Mouse (Mus musculus): ENCODE data around the gene Ccdc78.
"Not testable (repeated sequence)": the region's sequence is repeated elsewhere in the genome, so short reads cannot be mapped to it uniquely, and the experiment has no call there.

Ccdc78 gene

DNA sequence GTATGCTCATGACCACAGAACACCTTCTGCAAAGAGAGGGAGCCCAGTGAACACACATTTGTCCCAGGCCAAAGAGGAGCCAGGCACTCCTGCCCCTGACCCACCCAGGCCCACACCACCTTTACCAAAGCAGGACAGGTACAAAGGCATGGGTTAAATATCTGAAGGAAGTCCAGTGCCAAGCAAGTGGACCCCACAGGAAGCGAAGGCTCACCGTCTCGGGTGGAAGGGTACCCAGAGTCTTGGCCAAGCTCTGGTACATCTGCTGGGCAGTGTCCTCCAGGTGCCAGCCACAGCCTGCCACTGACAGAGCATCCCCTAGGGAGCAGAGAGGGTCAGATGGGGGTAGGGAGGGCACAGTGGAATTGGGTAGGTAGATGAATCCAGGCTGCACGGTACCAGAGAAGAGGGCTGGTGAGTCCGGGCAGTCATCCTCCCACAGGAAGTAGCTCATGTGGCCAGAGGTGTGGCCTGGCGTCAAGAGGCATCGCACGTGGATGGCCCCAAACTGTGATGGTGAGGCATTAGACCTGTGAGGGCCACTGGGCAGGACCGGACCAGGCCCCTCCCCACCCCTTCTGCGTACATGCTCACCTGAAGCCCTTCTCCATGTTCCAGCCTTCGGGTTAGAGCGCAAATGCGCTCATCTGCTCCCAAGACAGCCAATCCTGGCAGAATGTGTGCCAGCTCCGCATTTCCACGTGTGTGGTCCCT is 2.4 kb upstream of the Ccdc78 start:
- DNase-seq = no peak

DNA sequence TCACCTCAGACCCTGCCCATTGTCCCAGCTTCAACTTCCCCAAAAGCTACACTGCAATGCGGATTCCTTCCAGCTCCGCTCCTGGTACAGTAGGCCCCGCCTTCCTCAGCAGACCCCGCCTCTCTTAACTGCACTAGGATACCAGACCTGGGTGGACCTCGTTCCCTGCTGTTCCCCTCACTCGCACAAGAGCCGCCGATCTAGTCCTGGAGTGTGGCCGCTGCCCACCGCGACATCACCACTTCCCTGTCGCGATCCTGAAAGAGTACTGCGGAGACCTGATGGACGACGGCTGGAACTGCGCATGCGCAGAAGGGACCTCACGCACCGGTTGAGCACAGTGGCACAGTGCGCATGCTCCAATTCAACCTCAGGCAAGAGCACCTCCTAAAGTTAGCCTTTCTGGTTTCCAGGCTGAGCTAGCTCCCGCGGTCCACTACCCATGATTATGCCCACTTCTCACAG is 1.1 kb upstream of the Ccdc78 start, which contains the start of gene Haghl:
Haghl (minus strand) TSS at position 393 of the 465 bp plus-strand sequence.
- peak; percentile 92 to 94 for DNase-seq

DNA sequence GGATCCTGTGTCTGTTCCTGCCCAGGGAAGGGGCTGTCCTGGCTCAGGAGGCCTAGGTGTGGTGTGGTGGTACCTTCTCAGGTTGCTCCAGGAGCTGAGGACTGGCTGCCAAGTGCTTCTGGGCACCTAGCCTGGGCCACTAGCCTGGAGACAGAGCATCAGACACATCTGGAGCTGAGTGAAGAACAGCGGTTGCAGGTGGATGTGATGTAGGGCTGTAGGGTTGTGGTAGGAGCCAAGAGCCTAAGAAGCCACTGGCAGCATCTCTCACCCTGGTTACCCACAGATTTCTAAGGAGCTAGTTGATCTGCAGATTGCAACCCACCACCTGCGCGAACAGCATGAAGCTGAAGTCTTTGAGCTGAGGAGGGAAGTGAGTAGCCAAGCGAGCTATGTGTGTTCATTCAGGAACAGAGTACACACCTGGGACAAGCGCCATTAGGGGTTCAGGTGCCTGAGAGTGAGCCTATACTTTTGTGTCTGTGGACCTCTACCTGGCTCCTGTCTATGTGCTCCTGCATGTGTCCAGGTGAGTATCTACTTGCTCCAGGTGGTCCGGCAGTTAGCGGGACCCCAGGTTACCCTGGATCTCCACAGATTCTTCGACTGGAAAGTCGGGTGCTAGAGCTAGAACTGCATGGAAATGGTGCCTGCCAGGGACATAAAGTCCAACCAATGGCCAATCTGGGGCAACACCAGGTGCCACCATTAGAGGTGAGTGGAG is 563 bp downstream of the Ccdc78 start:
- no peak for DNase-seq

DNA sequence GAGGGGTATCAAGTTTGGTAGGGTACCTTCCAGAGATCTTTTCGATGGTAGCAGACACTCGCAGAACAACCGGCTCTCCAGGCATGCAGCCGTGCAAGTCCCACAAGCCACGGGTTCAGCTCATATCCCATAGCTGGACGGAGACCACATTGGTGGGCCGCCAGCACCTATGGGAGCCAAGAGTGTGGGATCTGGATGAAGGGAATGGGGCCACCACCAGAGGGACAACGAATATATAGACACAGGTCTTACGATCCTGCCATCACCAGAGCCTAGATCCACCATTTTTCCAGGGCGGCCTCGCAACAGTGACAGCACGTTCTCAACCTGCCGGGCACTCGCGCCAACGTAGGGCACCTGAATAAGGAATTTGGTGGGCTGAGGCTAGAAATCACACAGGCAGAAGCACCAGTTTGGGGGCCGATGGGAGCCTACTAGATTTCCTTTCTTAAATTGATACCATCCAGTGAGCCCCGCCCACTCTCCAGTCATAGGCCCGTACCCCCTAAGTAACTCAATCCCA is 5.0 kb downstream of the Ccdc78 start:
- DNase-seq = no peak

DNA sequence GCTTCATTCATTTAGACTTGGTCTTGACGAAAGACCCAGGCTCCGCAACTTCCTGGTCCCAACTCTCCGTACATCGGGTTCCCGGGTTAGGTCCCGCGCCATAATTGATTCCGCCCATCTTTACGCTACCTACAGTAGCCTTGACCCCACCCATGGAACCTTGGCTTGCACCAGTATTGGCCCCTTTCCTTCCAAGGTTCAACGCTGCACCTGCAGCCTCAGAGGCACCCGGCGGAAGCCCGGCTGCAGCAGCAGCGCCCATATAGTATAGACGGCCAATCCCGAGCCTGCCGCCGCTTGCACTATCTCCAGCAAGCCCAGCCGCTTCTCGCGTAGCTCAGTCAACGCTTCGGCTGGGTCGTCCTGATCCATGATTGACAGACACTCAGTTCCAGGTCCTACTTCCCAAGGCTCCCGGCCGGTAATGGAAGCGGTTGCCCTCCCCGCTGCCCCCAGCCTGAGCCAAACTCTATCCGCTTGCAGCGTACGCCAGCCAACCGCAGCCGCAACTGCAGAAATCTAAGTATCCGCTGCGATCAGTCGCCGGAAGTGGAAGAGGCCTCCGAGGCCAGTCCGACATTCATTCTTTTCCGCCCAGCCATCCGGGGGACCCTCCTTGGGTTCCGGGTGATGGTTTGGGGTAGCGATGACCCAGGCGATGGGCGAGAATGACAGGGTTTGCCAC is 5.6 kb downstream of the Ccdc78 start:
- DNase-seq = peak; percentile 83 to 84

DNA sequence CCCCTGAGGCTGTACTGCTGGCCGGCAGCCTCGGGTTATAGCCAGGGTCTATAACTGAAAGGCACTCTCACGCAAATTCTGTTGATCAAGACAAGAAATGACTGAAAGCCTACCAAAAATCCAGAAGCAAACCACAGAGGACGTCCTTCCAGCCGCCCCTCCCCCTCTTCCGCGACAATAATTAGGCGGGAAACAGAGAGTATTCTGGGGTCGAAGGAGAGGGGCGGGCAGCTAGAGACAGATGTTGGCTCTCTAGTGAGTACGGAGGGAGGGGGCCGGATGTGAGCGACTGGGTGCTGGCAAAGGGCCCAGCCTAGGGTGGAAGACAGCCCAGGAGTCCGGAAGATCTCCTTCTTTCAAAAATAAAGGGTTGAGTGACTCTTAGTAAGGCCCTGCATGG is 6.2 kb downstream of the Ccdc78 start, which contains the start of gene Fam173a:
Fam173a (minus strand) TSS at position 287 of the 400 bp plus-strand sequence.
- peak; percentile 83 to 88 for DNase-seq

DNA sequence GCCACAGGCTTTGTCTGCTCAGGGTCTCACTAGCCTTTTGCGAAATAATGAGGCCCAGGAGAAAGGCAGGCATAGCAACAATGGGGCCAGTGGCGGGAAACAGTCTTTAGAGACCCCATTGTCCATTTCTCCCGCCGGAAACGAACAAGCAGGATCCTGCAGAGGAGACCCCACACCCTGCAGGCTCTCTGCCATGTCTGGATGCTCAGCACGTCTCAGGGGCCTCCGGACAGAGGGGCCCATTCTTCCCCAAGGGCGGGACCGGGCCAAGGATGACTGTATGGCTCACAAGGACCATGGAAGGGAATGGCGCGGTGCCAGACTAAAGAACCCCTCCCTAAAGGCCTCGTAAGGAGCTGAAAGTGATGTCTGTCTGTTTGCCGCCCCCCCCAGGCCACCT is 7.8 kb downstream of the Ccdc78 start:
- DNase-seq = no peak

DNA sequence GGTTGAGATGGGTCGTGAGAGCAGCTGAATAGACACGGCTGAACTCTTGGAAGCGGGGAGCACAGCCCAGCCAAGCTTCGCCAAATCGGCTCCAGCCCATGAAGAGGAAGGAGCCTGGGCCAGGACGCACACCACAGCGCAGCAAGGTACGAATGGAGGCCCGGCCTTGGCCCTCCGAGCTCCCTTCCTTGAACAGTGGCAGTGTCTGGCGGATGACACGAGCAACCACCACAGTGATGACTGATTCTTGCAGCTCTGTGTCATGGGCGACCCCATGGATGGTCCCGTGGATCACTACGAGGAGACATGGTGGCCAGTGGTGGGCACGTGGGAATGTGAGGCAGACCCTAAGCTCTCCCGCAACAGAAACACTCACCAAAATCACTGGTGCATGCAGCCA is 8.6 kb downstream of the Ccdc78 start:
- DNase-seq = no peak

DNA sequence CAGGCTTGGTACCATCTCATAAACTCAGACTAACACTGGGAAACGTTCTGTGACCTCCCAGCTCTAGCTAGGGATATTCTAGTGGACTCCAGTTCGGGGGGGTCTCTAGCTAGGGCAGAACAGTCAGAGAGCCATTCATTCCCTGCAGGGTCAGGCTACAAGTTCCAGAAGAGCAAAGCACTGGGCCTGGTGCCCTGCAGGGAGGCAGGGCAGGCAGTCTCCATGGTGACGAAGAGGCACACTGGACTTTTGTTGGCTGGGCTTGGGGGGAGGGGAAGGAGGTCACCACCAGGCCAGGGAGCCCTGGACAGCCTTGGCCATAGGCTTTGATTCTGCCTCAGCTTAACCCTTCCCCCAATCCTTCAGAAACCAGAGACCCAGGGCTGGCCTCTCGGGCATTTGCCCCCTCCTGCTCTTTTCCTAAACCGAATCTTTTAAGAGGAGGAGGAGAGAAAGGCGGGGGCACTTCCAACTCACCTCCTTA is 9.3 kb downstream of the Ccdc78 start, which contains the start of gene AC134908.4:
AC134908.4 (minus strand) TSS at position 51 of the 484 bp plus-strand sequence.
- no peak for DNase-seq

DNA sequence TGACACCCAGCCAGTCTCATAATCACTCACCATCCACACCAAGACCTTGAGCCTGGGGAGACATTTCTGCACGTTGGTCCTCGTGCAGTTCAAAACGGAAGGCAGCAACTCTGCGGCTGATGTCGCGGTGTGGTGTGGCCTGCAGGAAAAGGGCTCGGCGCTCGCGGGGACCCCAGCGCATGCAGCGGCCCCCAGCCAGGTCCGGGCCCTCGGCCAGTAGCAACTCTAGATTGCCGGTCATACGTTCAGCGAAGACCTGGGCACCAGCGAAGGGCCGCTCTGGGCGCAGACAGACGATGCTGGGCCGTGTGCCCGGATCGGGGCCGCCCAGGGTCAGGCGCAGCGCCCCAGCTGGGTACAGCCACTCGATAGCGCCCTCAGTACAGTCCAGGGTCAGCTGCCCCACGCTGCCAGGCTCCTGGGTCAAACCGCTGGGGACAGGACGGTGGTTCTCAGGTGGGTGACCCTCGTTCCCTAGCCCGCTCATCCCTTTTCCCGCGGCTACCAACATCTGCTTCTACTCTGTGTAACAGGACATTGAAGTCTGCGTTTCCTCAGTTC is 9.9 kb downstream of the Ccdc78 start:
- peak in 1 of 2 experiments; percentile 30 for DNase-seq

DNA sequence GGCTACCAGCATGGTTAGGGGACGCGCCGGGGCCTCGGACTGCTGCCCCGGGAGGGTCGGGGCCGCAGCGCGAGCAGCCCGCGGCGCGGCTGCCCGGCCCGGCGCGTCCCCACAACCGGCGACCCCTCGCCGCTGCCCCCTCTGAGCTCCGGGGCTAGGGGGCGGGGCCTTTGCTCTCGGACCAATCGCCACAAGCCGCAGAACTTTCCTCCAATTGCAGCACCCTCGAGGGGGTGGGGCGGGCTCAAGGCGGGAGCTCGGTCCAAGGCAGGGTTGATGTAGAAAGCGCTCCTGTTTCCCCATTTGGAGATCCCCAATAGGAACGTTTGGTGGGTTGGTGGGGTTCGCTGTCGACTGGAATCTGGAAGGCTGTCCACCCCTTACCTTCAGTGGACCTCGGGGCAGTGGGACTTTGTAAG is 10.6 kb downstream of the Ccdc78 start, which contains the start of gene Metrn:
Metrn (minus strand) TSS at position 186 of the 419 bp plus-strand sequence.
- DNase-seq = peak; percentile 91 to 93

DNA sequence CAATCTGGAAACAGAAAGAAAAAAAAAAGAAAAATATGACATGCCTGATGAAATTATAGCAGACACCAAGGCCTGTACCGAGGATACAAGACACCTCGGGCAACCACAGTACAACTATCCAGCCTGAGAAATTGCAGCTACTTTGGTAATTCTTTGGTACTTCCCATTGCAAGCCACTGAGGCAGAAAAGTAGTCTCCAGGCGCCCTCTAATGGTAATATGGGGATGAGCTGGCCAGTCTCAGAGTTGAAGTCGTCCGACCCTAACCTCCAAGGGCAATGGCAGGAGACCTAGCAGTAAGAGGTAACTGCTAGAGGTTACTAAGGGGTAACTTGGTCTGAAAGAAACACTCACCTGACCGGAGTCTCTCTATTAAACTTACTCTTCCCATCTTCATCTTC is 14.6 kb downstream of the Ccdc78 start:
- peak; percentile 68 to 70 for DNase-seq

DNA sequence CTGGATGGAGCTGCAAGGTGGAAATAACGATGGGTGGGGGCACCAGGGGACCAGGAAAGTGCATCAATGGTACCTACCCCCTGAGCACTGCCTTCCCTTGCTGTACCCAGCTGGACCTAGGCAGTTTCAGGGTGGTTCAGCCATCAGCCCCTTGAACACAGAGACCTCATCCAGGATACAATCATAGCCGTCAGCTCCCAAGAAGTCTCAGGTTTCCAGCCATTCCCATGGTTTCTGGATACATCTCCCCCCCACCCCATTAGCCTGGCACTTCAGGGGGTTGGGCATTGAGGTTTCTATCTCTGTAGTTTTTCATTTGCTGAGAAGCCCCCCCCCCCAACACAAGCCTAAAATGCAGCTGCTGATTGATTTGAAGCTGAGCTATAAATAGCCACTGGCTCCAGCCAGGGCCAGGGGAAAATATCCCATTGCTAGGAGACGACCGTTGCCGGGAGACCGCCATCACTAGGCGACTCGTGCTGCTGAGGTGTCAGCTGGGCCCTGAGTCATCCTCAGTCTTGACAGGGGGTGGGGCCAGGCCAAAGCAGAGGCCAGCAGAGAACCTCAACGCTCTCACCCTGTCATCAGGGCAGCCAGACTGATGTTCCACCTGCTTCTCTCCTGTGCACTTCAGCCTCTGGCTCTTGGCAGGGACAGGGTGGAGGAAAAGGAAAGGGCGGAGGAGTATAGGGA is 16.6 kb downstream of the Ccdc78 start:
- DNase-seq = no peak

DNA sequence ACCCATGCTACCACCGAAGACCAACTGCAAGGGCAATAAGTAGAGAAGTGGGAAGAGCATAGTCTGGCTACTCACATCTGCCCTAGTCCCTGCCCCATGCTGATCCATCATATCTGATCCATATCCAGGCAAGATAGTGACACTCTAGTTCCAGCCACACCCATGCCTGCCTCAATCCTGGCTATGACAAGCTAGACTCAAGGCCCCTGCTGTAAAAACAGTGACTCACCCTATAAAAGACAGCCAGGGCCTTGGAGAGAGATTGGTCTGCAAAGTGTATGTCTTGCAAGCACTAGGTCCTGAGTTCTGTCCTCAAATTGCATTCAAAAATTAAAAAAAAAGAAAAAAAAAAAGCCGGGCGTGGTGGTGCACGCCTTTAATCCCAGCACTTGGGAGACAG is 20.1 kb downstream of the Ccdc78 start:
- no peak for DNase-seq

DNA sequence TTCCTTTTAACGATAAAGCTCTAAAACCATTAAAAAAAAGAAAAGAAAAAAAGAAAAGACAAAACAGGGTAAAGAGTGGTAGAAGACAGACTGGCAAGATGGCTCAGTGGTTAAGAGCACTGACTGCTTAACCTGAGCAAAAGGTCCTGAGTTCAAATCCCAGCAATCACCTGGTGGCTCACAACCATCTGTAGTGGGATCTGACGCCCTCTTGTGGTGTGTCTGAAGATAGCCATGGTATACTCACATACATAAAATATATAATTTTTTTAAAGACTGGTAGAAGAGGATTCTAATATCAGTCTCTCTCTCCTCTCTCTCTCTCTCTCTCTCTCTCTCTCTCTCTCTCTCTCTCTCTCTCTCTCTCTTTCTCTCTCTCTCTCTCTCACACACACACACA is 21.1 kb downstream of the Ccdc78 start:
- not testable (repeated sequence) for DNase-seq

DNA sequence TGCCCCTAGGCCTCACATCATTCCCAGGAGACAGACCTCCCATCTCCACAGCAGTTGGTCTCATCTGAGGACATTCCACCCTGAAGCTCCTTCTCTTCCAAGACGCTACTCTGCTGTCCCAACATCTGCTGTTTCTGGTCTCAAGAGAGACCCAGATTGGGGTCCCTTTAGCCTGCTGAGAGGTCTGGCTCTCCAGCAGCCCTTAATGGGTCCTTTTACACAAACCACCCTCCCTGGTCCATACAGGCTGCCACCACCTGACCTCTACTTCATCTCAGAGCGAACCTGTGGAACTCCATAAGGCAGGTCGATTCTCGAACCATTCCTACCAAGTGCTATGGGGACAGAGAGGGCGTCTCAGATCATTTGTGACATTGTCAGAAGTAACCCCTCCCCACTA is 21.6 kb downstream of the Ccdc78 start:
- no peak for DNase-seq

DNA sequence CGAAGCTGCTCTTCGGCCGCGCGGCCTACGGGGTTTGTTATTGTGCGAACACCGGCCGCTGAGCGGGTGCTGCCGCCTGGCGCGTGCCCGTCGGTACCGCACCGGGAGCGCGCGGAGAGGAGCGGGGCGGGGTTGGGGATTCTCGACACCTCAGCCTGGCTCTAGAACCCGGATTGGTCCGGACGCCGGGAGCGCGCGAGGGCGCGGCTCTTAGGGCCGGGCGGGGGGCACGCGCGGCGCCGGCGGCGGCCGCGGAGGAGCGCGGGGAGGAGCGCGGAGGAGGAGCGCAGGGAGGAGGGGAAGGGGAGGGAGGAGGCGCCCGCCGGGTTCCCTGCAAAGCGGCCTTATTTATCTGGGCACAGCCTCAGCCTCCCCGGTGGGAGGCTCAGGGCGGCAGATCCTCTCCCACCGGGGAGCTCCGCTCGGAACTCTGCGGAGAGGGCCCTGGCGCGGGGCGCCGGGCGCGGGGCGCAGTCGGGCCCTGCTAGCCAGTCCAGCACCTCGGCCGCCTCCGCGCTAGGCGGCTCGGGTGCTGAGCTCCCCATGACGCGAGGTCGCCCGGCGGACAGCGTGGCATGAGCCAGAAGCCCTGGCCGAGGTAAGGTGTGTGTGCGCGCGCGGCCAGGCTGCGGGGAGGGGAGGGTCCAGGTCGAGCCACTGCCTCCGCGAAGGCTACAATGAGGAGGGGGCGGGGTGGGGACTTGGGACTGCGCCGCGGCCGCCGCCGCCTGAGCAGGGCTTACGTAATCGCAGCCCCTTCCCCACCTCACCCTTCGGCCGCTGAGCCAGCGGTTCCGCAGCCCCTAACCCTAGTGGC is 22.6 kb downstream of the Ccdc78 start, which contains the start of gene Fbxl16:
Fbxl16 (plus strand) TSS at position 297 of the 817 bp plus-strand sequence.
- DNase-seq = peak in 1 of 2 experiments; percentile 28

DNA sequence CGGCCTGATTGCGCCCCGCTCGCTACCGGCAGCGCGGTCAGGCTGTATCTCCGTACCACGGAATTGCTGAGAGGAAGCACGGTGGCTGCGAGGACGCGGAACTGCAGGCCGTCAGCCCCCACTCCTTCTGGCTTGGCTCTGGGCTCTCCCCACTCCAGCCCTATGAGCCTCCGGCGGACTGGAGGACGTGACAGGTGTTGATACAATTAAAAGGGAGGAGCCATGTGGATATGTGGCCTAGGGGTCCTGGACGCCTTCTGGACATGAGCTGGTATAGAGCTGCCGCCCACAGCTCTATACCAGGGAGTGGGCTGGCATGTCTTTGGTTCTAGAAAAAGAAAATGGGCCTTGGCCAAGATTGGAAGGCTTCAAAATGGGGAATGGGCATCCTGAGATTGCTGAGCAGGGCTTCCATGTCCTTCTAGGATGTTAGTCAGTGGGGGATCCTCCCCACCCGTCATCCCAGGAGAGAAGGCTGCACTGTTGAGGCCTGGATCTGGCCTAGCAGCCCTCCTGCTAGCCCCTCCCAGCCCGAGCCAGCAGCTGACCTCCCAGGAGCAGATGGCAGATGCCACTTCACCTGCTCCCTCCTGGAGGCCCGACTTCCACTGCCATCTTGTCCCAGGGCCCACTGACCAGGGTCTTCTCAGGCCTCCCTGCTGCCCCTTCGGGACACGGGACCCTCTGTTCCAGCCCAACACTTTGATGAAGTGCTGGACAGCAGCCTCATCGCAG is 23.4 kb downstream of the Ccdc78 start:
- no peak for DNase-seq

DNA sequence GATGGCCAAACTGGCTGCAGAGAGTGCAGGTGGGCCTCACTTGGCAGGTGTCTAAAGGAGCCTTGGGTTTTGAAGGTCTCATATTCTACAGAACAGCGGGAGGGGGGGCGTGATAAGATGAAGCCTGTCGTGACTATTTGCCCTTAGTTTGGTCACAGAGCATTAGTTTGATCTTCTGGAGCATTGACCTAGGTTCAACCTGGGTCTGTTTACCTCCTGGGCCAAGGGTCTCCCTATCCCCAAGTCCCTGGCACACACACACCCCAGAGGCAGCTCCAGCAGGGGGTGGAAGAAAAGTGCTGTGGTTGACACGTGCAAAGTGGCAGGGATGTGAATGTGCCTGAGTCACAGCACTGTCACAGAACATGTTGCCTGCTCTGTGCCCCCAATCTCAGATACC is 24.5 kb downstream of the Ccdc78 start:
- DNase-seq = no peak

DNA sequence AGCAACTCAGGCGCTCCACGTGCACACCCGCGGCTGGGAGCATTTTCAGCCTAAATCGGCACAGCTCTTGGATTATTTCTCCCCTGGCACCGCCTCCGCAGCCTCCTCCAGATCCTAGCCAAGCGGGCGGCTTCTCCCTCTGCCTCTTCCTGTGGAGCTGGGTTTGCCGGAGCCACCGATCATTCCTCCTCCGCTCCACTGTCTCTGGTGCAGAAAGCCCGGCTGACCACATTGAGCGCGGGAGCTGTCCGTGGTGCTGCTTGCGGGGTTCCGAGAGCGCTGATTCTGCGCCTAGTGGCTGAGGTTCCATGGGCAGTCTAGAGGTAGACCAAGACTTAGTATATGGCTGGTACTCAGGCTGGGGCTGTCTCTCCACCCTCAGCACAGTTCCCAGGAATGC is 27.1 kb downstream of the Ccdc78 start:
- peak; percentile 72 to 79 for DNase-seq

Measured in thymus, postnatal 36 days (tissue).